Mouse (Mus musculus): ENCODE data around the gene Sema3d. TPM values are rescaled to one million over a fixed set of nuclear protein-coding genes. Genes with fewer than 3 reads are reported as not detected.

Gene Sema3d
- polyA plus RNA-seq, 3 experiments from 2014 or later, result 0.26 to 0.90 (median 0.36) TPM

DNA sequence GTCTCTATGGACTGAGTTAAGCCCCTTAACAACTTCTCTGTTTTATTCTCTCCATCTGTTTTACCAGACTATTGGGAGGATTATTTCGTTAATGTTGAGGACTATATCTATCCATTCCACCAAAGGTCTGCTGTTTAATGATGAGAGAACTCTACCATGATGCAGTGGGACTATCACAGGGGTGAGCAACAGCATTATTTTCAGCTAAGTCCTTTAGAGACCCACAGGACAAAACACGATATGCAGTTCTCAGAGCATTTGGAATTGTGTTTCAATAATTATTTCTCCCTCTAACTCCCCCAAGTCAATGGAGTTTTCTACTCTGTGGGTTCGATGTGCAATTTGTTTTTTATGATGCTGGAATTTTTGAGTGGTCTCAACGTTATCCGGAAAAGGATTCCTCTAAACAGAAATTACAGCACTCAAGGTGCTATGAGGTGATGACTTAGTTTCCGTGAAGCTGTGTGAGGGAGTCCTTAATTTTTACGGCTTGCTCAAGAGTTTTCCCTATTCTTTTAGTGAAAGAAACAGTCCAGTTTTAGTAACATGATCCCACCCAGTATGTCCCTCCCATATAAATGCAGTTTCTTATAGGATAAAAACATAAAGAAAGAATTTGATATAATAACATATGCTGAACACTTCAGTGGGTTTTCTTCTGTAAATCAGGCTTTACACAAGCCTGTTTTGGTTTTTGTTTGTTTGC lies 254.7 kb downstream of the Sema3d start:
- ATAC-seq, result no peak
